Mouse (Mus musculus) T-helper 2 cell (primary cell): ENCODE measurements around the gene Kndc1.

Source experiments
- in situ Hi-C: fragments of 300-600 bp; cut with MboI, MseI; formaldehyde crosslinking; loops from one replicate; pipeline ENCODE4 v1.15.1; 2025; ENCODE audit warnings: high pct_unique_total_duplicates

The Kndc1 gene

GRCm38 (mm10) chr7:139894655-139895557 lies at the start of gene Kndc1:
Kndc1 (plus strand) TSS chr7:139894696.
- in situ Hi-C loops: no loop called here

- in situ Hi-C loops: no loop called here
Measured at GRCm38 (mm10) chr7:139845101-139845500, 49.4 kb upstream of the Kndc1 start.

GRCm38 (mm10) chr7:139850152-139850551 lies 44.3 kb upstream of the Kndc1 start:
- in situ Hi-C loops: no loop called here

GRCm38 (mm10) chr7:139850677-139851076 lies 43.8 kb upstream of the Kndc1 start:
- in situ Hi-C loops: no loop called here

GRCm38 (mm10) chr7:139851098-139851497 lies 43.4 kb upstream of the Kndc1 start:
- in situ Hi-C loops: no loop called here

GRCm38 (mm10) chr7:139855261-139855660 lies 39.2 kb upstream of the Kndc1 start:
- in situ Hi-C loops: no loop called here

GRCm38 (mm10) chr7:139861411-139861810 lies 33.1 kb upstream of the Kndc1 start:
- in situ Hi-C loops: loop anchor here (5.0 to 10.0 kb wide), 2 partner anchors 159 to 227 kb away; no protein-coding TSS in a partner anchor

GRCm38 (mm10) chr7:139863076-139863475 lies 31.4 kb upstream of the Kndc1 start:
- in situ Hi-C loops: loop anchor here (5.0 to 10.0 kb wide), 2 partner anchors 161 to 228 kb away; no protein-coding TSS in a partner anchor

GRCm38 (mm10) chr7:139864253-139864652 lies 30.2 kb upstream of the Kndc1 start:
- in situ Hi-C loops: loop anchor here (5.0 to 10.0 kb wide), 2 partner anchors 162 to 229 kb away; no protein-coding TSS in a partner anchor

GRCm38 (mm10) chr7:139864871-139865270 lies 29.6 kb upstream of the Kndc1 start:
- in situ Hi-C loops: loop anchor here (5.0 to 10.0 kb wide), 3 partner anchors 163 to 230 kb away; no protein-coding TSS in a partner anchor

- in situ Hi-C loops: no loop called here
Measured at GRCm38 (mm10) chr7:139871014-139871413, 23.5 kb upstream of the Kndc1 start.

GRCm38 (mm10) chr7:139877167-139877792 lies 17.2 kb upstream of the Kndc1 start:
- in situ Hi-C loops: no loop called here

GRCm38 (mm10) chr7:139878122-139878521 lies 16.4 kb upstream of the Kndc1 start:
- in situ Hi-C loops: no loop called here

GRCm38 (mm10) chr7:139878621-139879020 lies 15.9 kb upstream of the Kndc1 start:
- in situ Hi-C loops: no loop called here

- in situ Hi-C loops: no loop called here
Measured at GRCm38 (mm10) chr7:139883545-139883944, 11.0 kb upstream of the Kndc1 start.

GRCm38 (mm10) chr7:139891779-139892178 lies 2.7 kb upstream of the Kndc1 start:
- in situ Hi-C loops: no loop called here

- in situ Hi-C loops: no loop called here
Measured at GRCm38 (mm10) chr7:139896271-139896670, 1.8 kb downstream of the Kndc1 start.

- in situ Hi-C loops: no loop called here
Measured at GRCm38 (mm10) chr7:139896796-139897195, 2.3 kb downstream of the Kndc1 start.

GRCm38 (mm10) chr7:139898606-139899005 lies 4.1 kb downstream of the Kndc1 start:
- in situ Hi-C loops: no loop called here

- in situ Hi-C loops: no loop called here
Measured at GRCm38 (mm10) chr7:139899505-139899904, 5.0 kb downstream of the Kndc1 start.

GRCm38 (mm10) chr7:139900456-139900855 lies 6.0 kb downstream of the Kndc1 start:
- in situ Hi-C loops: no loop called here

- in situ Hi-C loops: no loop called here
Measured at GRCm38 (mm10) chr7:139900896-139901295, 6.4 kb downstream of the Kndc1 start.

GRCm38 (mm10) chr7:139901981-139902380 lies 7.5 kb downstream of the Kndc1 start:
- in situ Hi-C loops: no loop called here
